Comparison of ENCODE assay signal across 20 mouse cellular contexts in the genomic region with DNA sequence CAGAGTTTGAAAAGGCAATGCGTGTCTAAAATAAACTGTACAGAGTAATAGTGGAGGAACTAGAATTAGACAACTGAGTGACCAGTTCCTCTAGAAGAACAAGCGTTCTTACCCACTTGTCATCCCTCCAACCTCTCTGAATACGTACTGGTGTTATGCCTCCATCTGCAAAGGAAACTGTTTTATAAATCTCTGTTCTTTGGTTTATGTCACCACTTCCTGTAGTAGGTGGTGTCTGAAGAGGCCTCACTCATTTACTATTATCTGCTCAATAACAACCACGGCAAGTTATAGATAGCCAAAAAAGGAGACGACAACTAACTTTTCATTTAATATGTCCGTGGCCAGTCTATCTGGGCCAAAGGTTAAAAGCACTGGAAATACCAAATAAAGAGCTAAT. TPM values are rescaled to one million over a fixed set of nuclear protein-coding genes. Genes with fewer than 3 reads are reported as not detected.
"Had no signal": no experiment of that assay in that cellular context is flagged by ENCODE, and none has a peak within 500 bp of the region (broad histone marks: within the 10 kb centered on the region; RNA-seq: fewer than 3 reads in every experiment).

No protein-coding gene starts in this region.

- DNase-seq: kidney, postnatal 25 days; layer of hippocampus, adult 9-11 months; liver; lung, adult 18-20 months; lung, postnatal 10 days; retina, postnatal 1 day; thymus, adult 2 months; thymus, postnatal 14 days; thymus, postnatal 4 days had no signal

- ATAC-seq: liver, embryonic 12.5 days; midbrain, embryonic 15.5 days had no signal

RNA-seq across cellular contexts. Expression of gene 4930548H24Rik, which starts 35.0 kb away (rescaled TPM):
- polyA plus RNA-seq: kidney, postnatal 0 days; large intestine, adult 2 months; limb, embryonic 10.5 days; liver, embryonic 12.5 days; liver, embryonic 15.5 days; lung, embryonic 15.5 days; macrophage; midbrain, embryonic 15.5 days; neural tube, embryonic 13.5 days; spleen, adult 2 months; stomach, embryonic 16.5 days had no signal
